Mouse (Mus musculus) cortical plate, adult 2 months (tissue): ENCODE results near the gene Ttc23. TPM values are rescaled to one million over a fixed set of nuclear protein-coding genes. Genes with fewer than 3 reads are reported as not detected.
A peak's percentile ranks its signal among the peaks of the same experiment; 100 is the strongest.

Experiments
- H3K27ac ChIP-seq: fragments of 200-500 bp; 2 replicates; pipeline ENCODE4 v1.5.1; 2012; ENCODE audit warnings: low read length, control low read depth, inconsistent platforms; ENCODE audit not compliant: insufficient read depth
- H3K4me1 ChIP-seq: fragments of 200-500 bp; 2 replicates; pipeline ENCODE4 v1.6.1; 2011; ENCODE audit warnings: low read length; ENCODE audit not compliant: control insufficient read depth, insufficient read depth
- H3K4me3 ChIP-seq: fragments of 200-500 bp; 2 replicates; pipeline ENCODE4 v1.5.1; 2011; ENCODE audit warnings: mild to moderate bottlenecking, low read length, control low read depth; ENCODE audit not compliant: insufficient read depth
- CTCF ChIP-seq: fragments of 200-500 bp; IDR thresholded peaks from 2 replicates; pipeline ENCODE4 v1.5.1; 2011; ENCODE audit warnings: mild to moderate bottlenecking, control low read depth, low read length; ENCODE audit not compliant: insufficient read depth; ENCODE audit errors: extremely low read depth
- POLR2A ChIP-seq: fragments of 200-500 bp; IDR thresholded peaks from 2 replicates; pipeline ENCODE4 v1.6.1; 2011; ENCODE audit warnings: mild to moderate bottlenecking, low read length, control low read depth; ENCODE audit not compliant: insufficient read depth; ENCODE audit errors: extremely low read depth
- polyA plus RNA-seq: library from polyadenylated mRNA; depleted of rRNA; stranded (reverse); fragments of >200 nt; gene quantifications from 2 replicates; pipeline ENCODE4 v1.2.3, GENCODE M21; 2012

The Ttc23 gene
- polyA plus RNA-seq, 1 experiment: 5.4 TPM

GRCm38 (mm10) chr7:67691036-67691435 lies 43.8 kb downstream of the Ttc23 start:
- Histone ChIP-seq H3K4me3 (no peak overlapping the region), H3K4me1 (no peaks in the 10 kb centered on the region), H3K27ac (no peak overlapping the region)
- TF ChIP-seq CTCF (no peak), POLR2A (no peak)

GRCm38 (mm10) chr7:67692141-67692540 lies 44.9 kb downstream of the Ttc23 start:
- Histone ChIP-seq H3K4me1 (no peaks in the 10 kb centered on the region), H3K27ac (no peak overlapping the region), H3K4me3 (no peak overlapping the region)
- TF ChIP-seq CTCF: no peak
- no peak for TF ChIP-seq POLR2A

DNA sequence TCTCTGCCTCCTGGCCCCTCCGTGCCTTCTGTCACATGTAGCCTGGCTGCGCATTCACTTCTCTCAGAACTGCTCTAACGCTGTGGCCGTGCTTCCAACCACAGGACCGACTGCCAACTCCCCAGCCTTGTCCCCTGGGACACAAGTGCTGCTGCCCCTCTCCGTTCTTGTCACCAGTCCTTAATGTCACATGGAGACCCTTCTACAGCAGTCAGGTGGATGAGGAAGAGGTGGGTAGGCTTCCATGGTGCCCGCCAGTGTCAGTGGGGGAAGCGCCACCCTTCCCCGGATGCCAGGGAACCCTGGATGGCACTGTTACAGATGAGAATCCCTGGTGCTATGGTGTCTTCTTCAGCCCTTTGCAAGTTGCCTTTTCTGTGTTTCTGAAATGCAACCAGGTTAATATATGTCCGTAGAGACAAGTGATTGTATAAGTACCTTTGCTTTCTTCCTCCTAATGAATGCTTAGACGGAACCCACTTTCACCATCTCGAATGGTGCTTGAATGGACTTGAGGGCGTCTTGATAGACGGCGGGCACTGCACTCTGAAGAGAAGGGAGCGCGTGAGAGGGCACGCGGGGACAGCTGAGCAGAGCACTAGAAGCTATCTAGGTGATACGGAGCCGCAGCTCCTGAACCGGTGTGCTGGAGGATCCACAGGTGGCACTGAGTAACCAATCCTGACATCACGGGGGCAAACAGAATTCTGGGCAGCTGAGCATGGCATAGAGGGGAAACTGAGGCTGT lies 45.8 kb downstream of the Ttc23 start:
- no peaks in the 10 kb centered on the region for H3K4me1 ChIP-seq
- no peak overlapping the region for H3K4me3 ChIP-seq
- H3K27ac ChIP-seq: no peak overlapping the region
- no peak for TF ChIP-seq POLR2A
- no peak for TF ChIP-seq CTCF

- Histone ChIP-seq H3K4me3 (no peak overlapping the region), H3K4me1 (no peaks in the 10 kb centered on the region), H3K27ac (no peak overlapping the region)
- no peak for TF ChIP-seq POLR2A
- TF ChIP-seq CTCF: no peak
These were observed 48.7 kb downstream of the Ttc23 start for GRCm38 (mm10) chr7:67695906-67696305.

GRCm38 (mm10) chr7:67697892-67698630 lies 50.9 kb downstream of the Ttc23 start:
- Histone ChIP-seq H3K27ac (no peak overlapping the region), H3K4me1 (no peaks in the 10 kb centered on the region), H3K4me3 (no peak overlapping the region)
- no peak for TF ChIP-seq POLR2A
- TF ChIP-seq CTCF: no peak

- TF ChIP-seq POLR2A (no peak), CTCF (no peak)
- no peaks in the 10 kb centered on the region for H3K4me1 ChIP-seq
- H3K27ac ChIP-seq: no peak overlapping the region
- H3K4me3 ChIP-seq: no peak overlapping the region
These were observed 52.1 kb downstream of the Ttc23 start for GRCm38 (mm10) chr7:67699301-67699700.

DNA sequence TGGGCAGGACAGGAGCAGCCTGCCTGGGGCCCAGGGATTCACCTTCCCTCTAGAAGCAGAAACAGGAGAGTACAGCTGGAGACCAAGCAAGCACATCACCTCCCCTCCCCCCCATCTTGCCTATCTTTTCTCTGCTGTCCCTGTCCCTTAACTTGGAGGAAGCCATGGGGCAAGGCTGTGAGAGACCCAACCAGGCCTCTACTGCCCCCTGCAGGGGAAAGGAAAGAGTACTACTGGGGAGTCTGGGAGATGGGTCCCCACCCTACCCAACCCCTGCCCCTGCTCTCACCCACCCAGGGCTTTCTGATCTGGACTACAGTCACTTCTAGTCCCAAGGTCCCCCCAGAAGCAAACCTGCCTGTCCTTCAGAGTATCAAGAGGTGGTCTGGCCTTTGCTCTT lies 53.6 kb downstream of the Ttc23 start:
- TF ChIP-seq POLR2A (no peak), CTCF (peak; percentile 47)
- Histone ChIP-seq H3K27ac (no peak overlapping the region), H3K4me1 (no peaks in the 10 kb centered on the region), H3K4me3 (no peak overlapping the region)

DNA sequence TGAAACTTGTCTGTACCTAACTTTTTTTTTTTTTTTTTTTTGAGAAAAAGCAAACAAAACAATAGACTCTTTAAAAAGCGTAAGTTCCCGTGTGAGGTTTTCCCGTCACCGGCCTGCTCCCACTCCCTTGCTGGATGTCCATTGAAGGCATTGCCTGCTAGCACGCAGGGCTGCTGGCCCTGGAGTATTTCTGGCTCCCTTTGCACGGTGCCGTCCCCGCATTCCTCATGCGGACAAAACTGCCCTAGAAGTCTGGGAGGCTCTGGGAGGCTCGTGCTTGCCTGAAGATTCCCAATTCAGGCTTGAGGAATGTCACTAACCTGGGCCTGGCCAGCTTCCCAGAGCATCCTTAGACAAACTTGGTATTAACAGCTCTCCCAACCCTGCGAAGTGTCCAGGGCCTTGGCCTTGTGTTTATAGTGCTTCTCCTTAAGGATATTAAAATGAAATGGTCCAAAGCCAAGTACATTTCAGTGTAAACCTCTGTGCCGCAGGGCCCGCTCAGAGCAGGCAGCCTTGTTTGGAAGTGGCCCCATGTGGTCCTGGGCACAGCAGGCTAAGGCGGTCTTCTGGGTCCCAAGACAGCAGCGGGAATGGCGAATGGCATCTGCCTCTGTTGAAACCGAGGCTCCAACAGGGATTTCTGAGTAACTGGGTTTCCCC lies 54.2 kb downstream of the Ttc23 start:
- no peaks in the 10 kb centered on the region for H3K4me1 ChIP-seq
- no peak for TF ChIP-seq POLR2A
- no peak for TF ChIP-seq CTCF
- no peak overlapping the region for H3K27ac ChIP-seq
- H3K4me3 ChIP-seq: no peak overlapping the region

GRCm38 (mm10) chr7:67708160-67708559 lies 61.0 kb downstream of the Ttc23 start:
- H3K4me3 ChIP-seq: no peak overlapping the region
- H3K4me1 ChIP-seq: no peaks in the 10 kb centered on the region
- H3K27ac ChIP-seq: no peak overlapping the region
- TF ChIP-seq POLR2A (no peak), CTCF (no peak)

GRCm38 (mm10) chr7:67710216-67710615 lies 63.0 kb downstream of the Ttc23 start:
- H3K4me3 ChIP-seq: no peak overlapping the region
- TF ChIP-seq CTCF: no peak
- no peak for TF ChIP-seq POLR2A
- no peak overlapping the region for H3K27ac ChIP-seq
- H3K4me1 ChIP-seq: no peaks in the 10 kb centered on the region
